Mouse (Mus musculus): ENCODE measurements around the gene Camta1. TPM values are rescaled to one million over a fixed set of nuclear protein-coding genes. Genes with fewer than 3 reads are reported as not detected.

The Camta1 gene
- polyA plus RNA-seq, 2 experiments = 7.3 to 32.8 TPM

DNA sequence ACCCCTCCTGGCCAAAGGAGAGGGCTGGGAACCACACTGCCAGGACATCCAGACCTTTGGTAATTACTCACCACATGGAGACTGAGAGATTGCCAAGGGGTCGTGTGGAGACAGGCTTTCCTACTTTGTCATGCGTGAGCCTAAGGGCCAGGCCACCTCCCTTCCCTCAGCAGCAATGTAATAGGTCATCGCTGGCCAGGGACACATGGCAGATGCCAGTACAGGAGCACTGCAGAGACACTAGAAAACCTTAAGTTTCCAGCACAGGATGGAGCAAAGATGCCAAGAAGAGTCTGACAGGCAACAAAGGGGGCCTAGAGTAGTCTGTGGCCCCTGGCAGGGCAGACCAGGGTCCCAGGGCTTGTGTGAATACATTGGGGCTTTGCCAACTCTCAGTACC, 283.7 kb downstream of the Camta1 start:
- no peak overlapping the region for H3K9ac ChIP-seq (replicated peaks)
- no peaks in the 10 kb centered on the region for H3K9me3 ChIP-seq (ENCODE audit: control insufficient read depth, low read length)
- H3K27me3 ChIP-seq (ENCODE audit: control insufficient read depth, insufficient read depth, low read length) = no peaks in the 10 kb centered on the region
- DNase-seq (ENCODE audit: low read depth in 3 of 3, low spot score in 3 of 3) = no peak
- no peaks in the 10 kb centered on the region for H3K4me1 ChIP-seq (replicated peaks; ENCODE audit: control insufficient read depth in 2 of 2, insufficient read depth in 2 of 2, low read length in 1 of 2)
- no peak for ATAC-seq (ENCODE audit: insufficient read depth)
- H3K4me2 ChIP-seq (ENCODE audit: low read depth) = no peak overlapping the region
- no peak for TF ChIP-seq EP300 (IDR thresholded peaks at IDR 0.05; ENCODE audit: low read depth)
- TF ChIP-seq CTCF (IDR thresholded peaks at IDR 0.05; ENCODE audit: low read depth) = no peak
- no peaks in the 10 kb centered on the region for H3K36me3 ChIP-seq (replicated peaks; ENCODE audit: control insufficient read depth, insufficient read depth, low read depth)
- no peak overlapping the region for H3K4me3 ChIP-seq (ENCODE audit: insufficient read depth in 1 of 2, low read depth in 2 of 2, low read length in 2 of 2)
- WGBS (ENCODE audit: insufficient replicate concordance) = 50% methylated on average over 3 of the region's 3 CpGs
- H3K27ac ChIP-seq = no peak overlapping the region

GRCm38 (mm10) chr4:151576291-151577108, 285.2 kb downstream of the Camta1 start:
- Histone ChIP-seq H3K36me3 (replicated peaks; ENCODE audit: control insufficient read depth, insufficient read depth, low read depth) (no peaks in the 10 kb centered on the region), H3K4me2 (ENCODE audit: low read depth) (no peak overlapping the region), H3K9ac (replicated peaks) (no peak overlapping the region), H3K9me3 (ENCODE audit: control insufficient read depth, low read length) (no peaks in the 10 kb centered on the region), H3K27me3 (ENCODE audit: control insufficient read depth, insufficient read depth, low read length) (no peaks in the 10 kb centered on the region), H3K4me3 (ENCODE audit: insufficient read depth in 1 of 2, low read depth in 2 of 2, low read length in 2 of 2) (no peak overlapping the region), H3K4me1 (replicated peaks; ENCODE audit: control insufficient read depth in 2 of 2, insufficient read depth in 2 of 2, low read length in 1 of 2) (no peaks in the 10 kb centered on the region), H3K27ac (no peak overlapping the region)
- WGBS (ENCODE audit: insufficient replicate concordance) = 49% methylated on average over 15 of the region's 15 CpGs
- DNase-seq (ENCODE audit: low read depth in 3 of 3, low spot score in 3 of 3) (no peak), ATAC-seq (ENCODE audit: insufficient read depth) (no peak)
- no peak for TF ChIP-seq EP300 (IDR thresholded peaks at IDR 0.05; ENCODE audit: low read depth)
- TF ChIP-seq CTCF (IDR thresholded peaks at IDR 0.05; ENCODE audit: low read depth) = no peak

DNA sequence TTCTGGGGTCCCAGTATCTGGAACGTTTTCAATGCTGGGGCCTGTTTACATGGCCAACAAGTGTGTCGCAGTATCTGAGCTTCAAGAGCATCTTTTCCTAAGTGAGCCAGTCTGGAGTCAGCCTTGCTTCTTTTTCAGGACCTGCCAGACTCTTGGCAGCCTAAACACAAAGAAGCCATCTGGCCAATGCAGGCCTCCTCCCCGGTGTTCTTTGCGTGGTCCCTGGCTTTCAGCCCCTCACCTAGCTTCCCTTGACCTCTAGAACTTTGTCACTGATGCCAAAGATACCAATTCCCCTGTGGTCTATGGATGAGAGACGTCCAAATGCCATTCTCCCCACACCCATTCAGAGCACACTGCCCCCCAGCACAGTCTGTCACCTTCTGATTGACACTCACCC, 289.0 kb downstream of the Camta1 start:
- ATAC-seq (ENCODE audit: insufficient read depth) = no peak
- 58% methylated on average over 5 of the region's 5 CpGs for WGBS (ENCODE audit: insufficient replicate concordance)
- Histone ChIP-seq H3K27me3 (ENCODE audit: control insufficient read depth, insufficient read depth, low read length) (no peaks in the 10 kb centered on the region), H3K4me2 (ENCODE audit: low read depth) (no peak overlapping the region), H3K36me3 (replicated peaks; ENCODE audit: control insufficient read depth, insufficient read depth, low read depth) (no peaks in the 10 kb centered on the region), H3K9me3 (ENCODE audit: control insufficient read depth, low read length) (no peaks in the 10 kb centered on the region), H3K4me1 (replicated peaks; ENCODE audit: control insufficient read depth in 2 of 2, insufficient read depth in 2 of 2, low read length in 1 of 2) (no peaks in the 10 kb centered on the region), H3K27ac (no peak overlapping the region), H3K9ac (replicated peaks) (no peak overlapping the region), H3K4me3 (ENCODE audit: insufficient read depth in 1 of 2, low read depth in 2 of 2, low read length in 2 of 2) (no peak overlapping the region)
- DNase-seq (ENCODE audit: low read depth in 3 of 3, low spot score in 3 of 3) = no peak
- no peak for TF ChIP-seq EP300 (IDR thresholded peaks at IDR 0.05; ENCODE audit: low read depth)
- TF ChIP-seq CTCF (IDR thresholded peaks at IDR 0.05; ENCODE audit: low read depth) = no peak

DNA sequence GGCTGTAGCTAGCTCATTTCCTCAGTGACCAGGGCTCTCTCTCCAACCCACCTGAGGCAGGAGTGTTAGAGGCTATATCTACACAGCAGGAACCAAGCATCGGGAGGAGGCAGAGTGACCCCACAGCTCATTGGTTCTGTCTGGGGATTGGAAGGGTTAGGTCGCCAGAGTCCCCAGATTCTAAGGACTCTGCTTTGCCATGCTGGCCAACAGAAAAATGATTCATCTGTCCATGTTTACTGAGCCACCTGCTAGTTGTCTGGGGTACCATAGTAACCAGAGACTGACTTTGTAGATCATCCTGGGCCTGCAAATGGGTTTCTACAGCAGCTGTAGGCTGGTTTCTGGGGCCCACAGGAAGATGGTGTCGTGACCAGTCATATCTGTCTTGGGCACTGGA, 292.1 kb downstream of the Camta1 start:
- WGBS (ENCODE audit: insufficient replicate concordance) = 54% methylated on average over 3 of the region's 3 CpGs
- H3K4me3 ChIP-seq (ENCODE audit: insufficient read depth in 1 of 2, low read depth in 2 of 2, low read length in 2 of 2) = no peak overlapping the region
- no peak overlapping the region for H3K9ac ChIP-seq (replicated peaks)
- DNase-seq (ENCODE audit: low read depth in 3 of 3, low spot score in 3 of 3) (no peak), ATAC-seq (ENCODE audit: insufficient read depth) (no peak)
- H3K9me3 ChIP-seq (ENCODE audit: control insufficient read depth, low read length) = no peaks in the 10 kb centered on the region
- H3K27ac ChIP-seq = no peak overlapping the region
- H3K4me2 ChIP-seq (ENCODE audit: low read depth) = no peak overlapping the region
- no peaks in the 10 kb centered on the region for H3K27me3 ChIP-seq (ENCODE audit: control insufficient read depth, insufficient read depth, low read length)
- no peaks in the 10 kb centered on the region for H3K36me3 ChIP-seq (replicated peaks; ENCODE audit: control insufficient read depth, insufficient read depth, low read depth)
- H3K4me1 ChIP-seq (replicated peaks; ENCODE audit: control insufficient read depth in 2 of 2, insufficient read depth in 2 of 2, low read length in 1 of 2) = no peaks in the 10 kb centered on the region
- TF ChIP-seq EP300 (IDR thresholded peaks at IDR 0.05; ENCODE audit: low read depth) = no peak
- no peak for TF ChIP-seq CTCF (IDR thresholded peaks at IDR 0.05; ENCODE audit: low read depth)

DNA sequence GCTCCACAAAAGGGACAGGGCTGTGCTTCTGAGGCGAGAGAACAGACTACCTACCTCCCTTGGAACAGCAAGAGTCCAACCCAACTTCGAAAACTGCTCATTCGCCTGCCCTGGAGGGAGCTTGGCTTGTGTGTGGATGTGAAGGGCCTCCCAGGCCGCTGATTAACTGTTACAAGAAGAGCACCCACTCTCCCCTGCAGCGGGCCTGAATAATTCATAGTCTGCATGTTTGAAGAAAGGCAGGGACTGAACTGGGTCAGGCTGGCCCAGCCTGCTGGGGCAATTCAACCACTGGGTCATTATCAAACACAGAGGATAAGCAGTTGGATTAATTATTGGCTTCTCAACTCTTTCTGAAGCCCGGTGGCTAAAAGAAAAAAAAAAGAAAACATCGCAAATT, 292.8 kb downstream of the Camta1 start:
- DNase-seq (ENCODE audit: low read depth in 3 of 3, low spot score in 3 of 3) (no peak), ATAC-seq (ENCODE audit: insufficient read depth) (no peak)
- WGBS (ENCODE audit: insufficient replicate concordance) = 51% methylated on average over 7 of the region's 7 CpGs
- no peak for TF ChIP-seq EP300 (IDR thresholded peaks at IDR 0.05; ENCODE audit: low read depth)
- TF ChIP-seq CTCF (IDR thresholded peaks at IDR 0.05; ENCODE audit: low read depth) = no peak
- Histone ChIP-seq H3K9me3 (ENCODE audit: control insufficient read depth, low read length) (no peaks in the 10 kb centered on the region), H3K9ac (replicated peaks) (no peak overlapping the region), H3K4me1 (replicated peaks; ENCODE audit: control insufficient read depth in 2 of 2, insufficient read depth in 2 of 2, low read length in 1 of 2) (no peaks in the 10 kb centered on the region), H3K4me3 (ENCODE audit: insufficient read depth in 1 of 2, low read depth in 2 of 2, low read length in 2 of 2) (no peak overlapping the region), H3K4me2 (ENCODE audit: low read depth) (no peak overlapping the region), H3K27me3 (ENCODE audit: control insufficient read depth, insufficient read depth, low read length) (no peaks in the 10 kb centered on the region), H3K36me3 (replicated peaks; ENCODE audit: control insufficient read depth, insufficient read depth, low read depth) (no peaks in the 10 kb centered on the region), H3K27ac (no peak overlapping the region)
